Mouse (Mus musculus) cerebellum, adult 9-10 months (tissue): ENCODE data around the gene Epb41.

Experiments
- DNase-seq: peaks from one replicate; pipeline ENCODE4 v3.0.0; 2022

Gene Epb41

GRCm38 (mm10) chr4:131996985-131997384, 78.1 kb downstream of the Epb41 start:
- DNase-seq, result no peak

- peak; percentile 82 for DNase-seq
These were observed 81.3 kb downstream of the Epb41 start for GRCm38 (mm10) chr4:131993792-131994191.

GRCm38 (mm10) chr4:131982881-131983538, 92.1 kb downstream of the Epb41 start:
- DNase-seq, result no peak

GRCm38 (mm10) chr4:131981755-131982154, 93.4 kb downstream of the Epb41 start:
- no peak for DNase-seq

GRCm38 (mm10) chr4:131977201-131977600, 97.9 kb downstream of the Epb41 start:
- peak; percentile 80 for DNase-seq

GRCm38 (mm10) chr4:131970244-131970853, 104.8 kb downstream of the Epb41 start:
- DNase-seq, result no peak

- no peak for DNase-seq
These were observed 106.2 kb downstream of the Epb41 start for GRCm38 (mm10) chr4:131968873-131969272.

GRCm38 (mm10) chr4:131957161-131957560, 118.0 kb downstream of the Epb41 start:
- no peak for DNase-seq

GRCm38 (mm10) chr4:131950657-131951056, 124.5 kb downstream of the Epb41 start:
- DNase-seq, result no peak

- DNase-seq, result no peak
These were observed 125.2 kb downstream of the Epb41 start for GRCm38 (mm10) chr4:131949903-131950302.

GRCm38 (mm10) chr4:131947848-131948247, 127.3 kb downstream of the Epb41 start:
- DNase-seq, result no peak

- DNase-seq, result peak; percentile 79
These were observed 134.3 kb downstream of the Epb41 start for GRCm38 (mm10) chr4:131940846-131941245.

- DNase-seq, result no peak
These were observed 135.7 kb downstream of the Epb41 start for GRCm38 (mm10) chr4:131939459-131939858.

GRCm38 (mm10) chr4:131929146-131929545, 146.0 kb downstream of the Epb41 start:
- DNase-seq, result no peak

GRCm38 (mm10) chr4:131924096-131924810, 150.9 kb downstream of the Epb41 start:
- DNase-seq, result no peak

- DNase-seq, result no peak
These were observed 152.7 kb downstream of the Epb41 start for GRCm38 (mm10) chr4:131922404-131922803.

GRCm38 (mm10) chr4:131921461-131922346, 153.4 kb downstream of the Epb41 start, which contains the start of gene Tmem200b:
Tmem200b (plus strand) TSS chr4:131921771.
- no peak for DNase-seq

GRCm38 (mm10) chr4:131920595-131921351, 154.3 kb downstream of the Epb41 start:
- no peak for DNase-seq

- DNase-seq, result no peak
These were observed 155.0 kb downstream of the Epb41 start for GRCm38 (mm10) chr4:131920141-131920594.

GRCm38 (mm10) chr4:131919506-131920140, 155.5 kb downstream of the Epb41 start:
- DNase-seq, result no peak

- DNase-seq, result no peak
These were observed 156.2 kb downstream of the Epb41 start for GRCm38 (mm10) chr4:131918711-131919500.
